Mouse (Mus musculus): Measurements from ENCODE around the gene Midn.
A peak's percentile ranks its signal among the peaks of the same experiment; 100 is the strongest.

- TF ChIP-seq POLR2AphosphoS2 (IDR thresholded peaks at IDR 0.05; ENCODE audit: low read length) (no peak), CTCF (IDR thresholded peaks at IDR 0.05 in 2 of 3, conservative IDR thresholded peaks at IDR 0.05 in 1 of 3; ENCODE audit: control insufficient read depth in 1 of 3, insufficient read depth in 1 of 3, low read depth in 2 of 3, low read length in 3 of 3, poor library complexity in 1 of 3, severe bottlenecking in 1 of 3) (peak in 2 of 3 experiments; percentile 9 to 25; a peak in 2 of 6 replicates), GABPA (IDR thresholded peaks at IDR 0.05; ENCODE audit: low read depth, low read length) (no peak), ZNF384 (IDR thresholded peaks at IDR 0.05; ENCODE audit: low read depth, low read length) (no peak), HCFC1 (IDR thresholded peaks at IDR 0.05; ENCODE audit: low read depth, low read length) (no peak)
Observed at GRCm38 (mm10) chr10:80133226-80133849, 14.7 kb upstream of the Midn start.

Measured in MEL (cell line).